Comparison of ENCODE assay signal across 1 mouse cellular context in the genomic region with DNA sequence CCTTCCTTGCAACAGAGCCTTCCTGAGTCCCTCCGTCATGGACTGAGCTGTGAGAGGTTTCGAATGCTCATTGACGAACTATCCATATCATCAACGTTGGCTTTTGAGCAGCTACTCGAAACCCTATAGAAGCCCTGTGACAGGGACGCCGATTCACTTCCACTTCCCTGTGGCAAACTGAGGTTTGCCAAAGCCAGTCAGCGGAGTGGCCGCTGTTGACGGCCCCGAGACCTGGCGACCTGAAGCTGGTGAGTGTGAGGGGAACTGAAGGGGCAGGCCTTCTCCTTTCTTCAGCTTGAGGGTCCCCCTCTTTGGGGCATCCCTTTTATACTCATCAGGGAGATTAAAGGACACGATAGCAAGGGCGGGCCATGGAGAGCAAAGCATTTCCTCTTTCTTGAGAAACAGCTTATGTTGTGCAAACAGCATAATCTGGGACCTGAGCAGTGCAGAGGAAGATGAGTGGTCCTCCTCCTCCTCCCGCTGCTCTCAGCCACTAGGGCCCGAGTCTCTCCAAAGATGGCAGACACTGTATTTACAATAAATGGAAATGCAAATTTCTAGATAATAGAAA.
A peak's percentile ranks its signal among the peaks of the same experiment; 100 is the strongest.
TF ChIP-seq lines count a peak whose summit lies in the region.

No protein-coding gene starts in this region.

TF ChIP-seq in MEL, 35 proteins besides CTCF, POLR2A, EP300 and RAD21 (continued from another document):
- TF ChIP-seq MAZ (IDR thresholded peaks at IDR 0.05; ENCODE audit: low read depth, low read length), result peak; percentile 53; the same call in 1 of the 2 replicates
- TF ChIP-seq SIN3A (IDR thresholded peaks at IDR 0.05; ENCODE audit: low read length), result no peak
- no peak for TF ChIP-seq USF2 (IDR thresholded peaks at IDR 0.05; ENCODE audit: borderline replicate concordance in 1 of 2, insufficient read depth in 1 of 2, low read depth in 1 of 2, low read length in 2 of 2)
- no peak for TF ChIP-seq TAL1 (IDR thresholded peaks at IDR 0.05; ENCODE audit: low read length)
- TF ChIP-seq RCOR1 (IDR thresholded peaks at IDR 0.05; ENCODE audit: low read depth, low read length), result no peak
- no peak for TF ChIP-seq CHD1 (IDR thresholded peaks at IDR 0.05; ENCODE audit: low read depth, low read length)
- no peak for TF ChIP-seq ELF1 (IDR thresholded peaks at IDR 0.05; ENCODE audit: low read depth, low read length)
- TF ChIP-seq MYB (IDR thresholded peaks at IDR 0.05; ENCODE audit: low read depth, low read length), result no peak
